Mouse (Mus musculus) hindbrain, embryonic 12.5 days (tissue): ENCODE results near the gene Fsd1l. TPM values are rescaled to one million over a fixed set of nuclear protein-coding genes. Genes with fewer than 3 reads are reported as not detected.
"Not testable (repeated sequence)": the region's sequence is repeated elsewhere in the genome, so short reads cannot be mapped to it uniquely, and the experiment has no call there.

Experiments used
- ATAC-seq: fragments of 200-750 bp; cut with Nextera tagmentation; 2 replicates; pipeline ENCODE4 v1.8.0; 2017; ENCODE audit warnings: moderate TSS enrichment; ENCODE audit not compliant: low FRiP score
- H3K27ac ChIP-seq: fragments of 300-500 bp; sonication (generic); 2 replicates; pipeline ENCODE4 v1.5.1; 2016; ENCODE audit warnings: mild to moderate bottlenecking
- H3K27me3 ChIP-seq: fragments of 300-500 bp; sonication (generic); 2 replicates; pipeline ENCODE4 v1.6.1; 2016; ENCODE audit warnings: mild to moderate bottlenecking
- H3K36me3 ChIP-seq: fragments of 300-500 bp; sonication (generic); 2 replicates; pipeline ENCODE4 v1.6.1; 2016; ENCODE audit warnings: mild to moderate bottlenecking
- H3K4me1 ChIP-seq: fragments of 300-500 bp; sonication (generic); 2 replicates; pipeline ENCODE4 v1.6.1; 2016
- H3K4me2 ChIP-seq: fragments of 300-500 bp; sonication (generic); replicated peaks from 2 replicates; pipeline ENCODE4 v1.6.1; 2016; ENCODE audit warnings: mild to moderate bottlenecking
- H3K4me3 ChIP-seq: fragments of 300-500 bp; sonication (generic); 2 replicates; pipeline ENCODE4 v1.5.1; 2016; ENCODE audit warnings: mild to moderate bottlenecking
- H3K9ac ChIP-seq: fragments of 300-500 bp; sonication (generic); 2 replicates; pipeline ENCODE4 v1.6.1; 2016; ENCODE audit warnings: mild to moderate bottlenecking, moderate library complexity
- H3K9me3 ChIP-seq: fragments of 300-500 bp; sonication (generic); replicated peaks from 2 replicates; pipeline ENCODE4 v1.6.1; 2016; ENCODE audit warnings: mild to moderate bottlenecking
- WGBS: fragments of 180-500 bp; shearing (Covaris S2); methylation state at CpG from one replicate; pipeline ENCODE4 v1.1.7; 2016; 5-methylcytosine and 5-hydroxymethylcytosine counted together
- polyA plus RNA-seq: library from polyadenylated mRNA; unstranded; fragments of >200 nt; fragmentation: Nextera tagmentation; extraction: Ambion mirVana; gene quantifications from 2 replicates; pipeline ENCODE4 v1.2.1, GENCODE M21; 2016

The Fsd1l gene
- polyA plus RNA-seq, 1 experiment from 2014 or later: 29.9 TPM

DNA sequence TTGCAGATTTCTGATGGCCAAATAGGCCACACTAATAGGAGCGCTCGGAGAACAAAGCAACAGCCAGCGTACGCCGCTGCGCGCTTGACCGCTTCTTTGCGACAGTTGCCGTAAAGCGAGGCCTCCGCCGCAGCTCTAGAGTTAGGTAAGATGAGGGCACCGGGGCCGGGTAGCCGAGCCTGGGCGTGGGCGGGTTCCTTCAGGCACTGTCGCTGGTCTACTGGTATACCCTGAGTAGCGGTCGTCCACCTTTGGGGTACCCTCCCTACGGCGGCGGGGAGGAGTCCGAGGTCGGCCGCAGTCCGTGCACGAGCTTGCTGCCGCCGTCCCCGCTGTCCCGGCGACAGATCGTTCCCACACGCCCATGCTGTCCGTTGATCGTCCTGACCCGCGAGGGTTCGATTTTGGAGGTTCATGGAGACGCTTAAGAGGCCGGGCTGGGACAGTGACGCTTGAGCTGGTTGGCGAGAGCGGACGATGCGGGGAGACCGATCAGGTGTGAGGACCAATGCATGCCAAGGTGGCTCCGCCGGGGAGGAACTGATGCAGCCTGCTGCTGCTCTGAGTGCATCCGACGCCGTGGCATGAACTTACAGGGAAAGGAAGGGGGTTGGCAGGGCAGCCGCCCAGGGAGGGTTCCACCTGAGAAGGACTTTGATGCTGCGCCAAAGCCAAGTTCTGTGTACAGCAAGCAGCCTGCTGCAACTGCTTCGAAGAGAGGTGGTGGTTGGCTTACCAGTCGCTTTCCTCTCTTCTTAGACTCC, 83.0 kb downstream of the Fsd1l start:
- Histone ChIP-seq H3K4me1 (peaks cover 6% of the 10 kb centered on the region), H3K36me3 (no peaks in the 10 kb centered on the region), H3K4me2 (peak overlapping the region; percentile 72), H3K4me3 (peak overlapping the region; percentile 67), H3K27me3 (no peaks in the 10 kb centered on the region), H3K9me3 (no peaks in the 10 kb centered on the region), H3K27ac (peak overlapping the region; percentile 92), H3K9ac (peak overlapping the region; percentile 70)
- peak; percentile 96 for ATAC-seq
- WGBS: 8% methylated on average over 56 of the region's 58 CpGs

DNA sequence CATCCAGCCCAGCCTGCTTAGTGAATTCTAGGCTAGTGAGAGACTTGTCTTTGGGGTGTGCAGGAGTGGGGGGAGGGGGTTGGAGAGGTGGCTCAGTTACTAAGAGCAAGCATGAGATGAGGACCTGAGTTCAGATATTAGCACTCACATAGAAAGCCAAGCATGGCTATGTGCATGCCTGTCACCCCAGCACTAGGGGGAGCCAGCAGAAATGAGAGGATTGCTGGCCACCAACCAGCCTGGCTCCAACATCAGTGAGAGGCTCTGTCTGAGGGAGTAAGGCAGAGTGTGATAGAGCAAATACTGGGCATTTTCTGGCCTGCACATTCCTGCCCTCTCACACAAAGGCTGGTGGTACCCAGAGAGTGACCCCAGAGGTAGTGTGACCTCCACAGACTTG, 84.7 kb downstream of the Fsd1l start:
- ATAC-seq: no peak
- no peak overlapping the region for H3K27ac ChIP-seq

GRCm38 (mm10) chr4:53717546-53717945, 86.3 kb downstream of the Fsd1l start:
- Histone ChIP-seq H3K4me1 (peaks cover 6% of the 10 kb centered on the region), H3K36me3 (peaks cover 12% of the 10 kb centered on the region), H3K27me3 (no peaks in the 10 kb centered on the region), H3K9me3 (no peaks in the 10 kb centered on the region), H3K4me2 (no peak overlapping the region), H3K27ac (no peak overlapping the region), H3K4me3 (no peak overlapping the region), H3K9ac (no peak overlapping the region)
- no peak for ATAC-seq
- 86% methylated on average over 4 of the region's 4 CpGs for WGBS

More for the DNA sequence above, 84.7 kb downstream of the Fsd1l start:
- Histone ChIP-seq H3K27me3 (no peaks in the 10 kb centered on the region), H3K4me1 (peaks cover 6% of the 10 kb centered on the region), H3K36me3 (peaks cover 3% of the 10 kb centered on the region), H3K4me3 (no peak overlapping the region), H3K9ac (no peak overlapping the region), H3K4me2 (no peak overlapping the region), H3K9me3 (no peaks in the 10 kb centered on the region)

- H3K9ac ChIP-seq: no peak overlapping the region
- WGBS: 87% methylated on average over 5 of the region's 5 CpGs
- peaks cover 13% of the 10 kb centered on the region for H3K36me3 ChIP-seq
- H3K4me3 ChIP-seq: no peak overlapping the region
- H3K27ac ChIP-seq: no peak overlapping the region
- no peaks in the 10 kb centered on the region for H3K27me3 ChIP-seq
- ATAC-seq: no peak
- H3K4me2 ChIP-seq: no peak overlapping the region
- H3K4me1 ChIP-seq: peaks cover 6% of the 10 kb centered on the region
- no peaks in the 10 kb centered on the region for H3K9me3 ChIP-seq
Measured at GRCm38 (mm10) chr4:53718261-53718660, 87.0 kb downstream of the Fsd1l start.

GRCm38 (mm10) chr4:53722506-53722905, 91.2 kb downstream of the Fsd1l start:
- WGBS: 95% methylated on average over 4 of the region's 4 CpGs
- H3K4me3 ChIP-seq: no peak overlapping the region
- peaks cover 29% of the 10 kb centered on the region for H3K36me3 ChIP-seq
- no peaks in the 10 kb centered on the region for H3K4me1 ChIP-seq
- no peak for ATAC-seq
- H3K9me3 ChIP-seq: no peaks in the 10 kb centered on the region
- no peak overlapping the region for H3K9ac ChIP-seq
- H3K4me2 ChIP-seq: no peak overlapping the region
- no peaks in the 10 kb centered on the region for H3K27me3 ChIP-seq
- no peak overlapping the region for H3K27ac ChIP-seq

DNA sequence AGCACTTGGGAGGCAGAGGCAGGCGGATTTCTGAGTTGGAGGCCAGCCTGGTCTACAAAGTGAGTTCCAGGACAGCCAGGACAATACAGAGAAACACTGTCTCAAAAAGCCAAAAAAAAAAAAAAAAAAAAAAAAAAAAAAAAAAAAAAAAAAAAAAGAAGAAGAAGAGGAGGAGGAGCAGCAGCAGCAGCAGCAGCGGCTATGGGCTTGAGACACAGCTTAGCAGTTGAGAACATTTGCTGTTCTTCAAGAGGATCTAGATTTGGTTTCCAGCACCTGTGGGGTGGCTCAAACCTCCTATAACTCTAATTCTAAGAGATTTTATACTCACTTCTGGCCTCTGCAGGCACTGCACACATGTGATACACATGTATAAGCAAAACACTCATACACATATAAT, 94.8 kb downstream of the Fsd1l start:
- H3K36me3 ChIP-seq: peaks cover 36% of the 10 kb centered on the region
- 84% methylated on average over 2 of the region's 2 CpGs for WGBS
- H3K9me3 ChIP-seq, H3K4me2 ChIP-seq, H3K4me1 ChIP-seq, H3K4me3 ChIP-seq, H3K27ac ChIP-seq, H3K9ac ChIP-seq, H3K27me3 ChIP-seq, ATAC-seq: not testable (repeated sequence)

- WGBS: 97% methylated on average over 1 of the region's 1 CpGs
- peaks cover 32% of the 10 kb centered on the region for H3K36me3 ChIP-seq
Measured at GRCm38 (mm10) chr4:53728121-53728520, 96.8 kb downstream of the Fsd1l start.

GRCm38 (mm10) chr4:53738956-53739616, 107.8 kb downstream of the Fsd1l start:
- Histone ChIP-seq H3K27me3 (no peaks in the 10 kb centered on the region), H3K4me1 (no peaks in the 10 kb centered on the region), H3K9me3 (no peaks in the 10 kb centered on the region), H3K4me2 (no peak overlapping the region), H3K9ac (no peak overlapping the region), H3K4me3 (no peak overlapping the region), H3K27ac (no peak overlapping the region), H3K36me3 (peaks cover 49% of the 10 kb centered on the region)
- peak; percentile 52; the same call in 1 of the 2 replicates for ATAC-seq
- WGBS: 47% methylated on average over 6 of the region's 6 CpGs

More at GRCm38 (mm10) chr4:53728121-53728520, 96.8 kb downstream of the Fsd1l start:
- Histone ChIP-seq H3K9me3 (no peaks in the 10 kb centered on the region), H3K9ac (no peak overlapping the region), H3K4me3 (no peak overlapping the region), H3K27ac (no peak overlapping the region), H3K4me2 (no peak overlapping the region), H3K4me1 (no peaks in the 10 kb centered on the region), H3K27me3 (no peaks in the 10 kb centered on the region)
- ATAC-seq: no peak

DNA sequence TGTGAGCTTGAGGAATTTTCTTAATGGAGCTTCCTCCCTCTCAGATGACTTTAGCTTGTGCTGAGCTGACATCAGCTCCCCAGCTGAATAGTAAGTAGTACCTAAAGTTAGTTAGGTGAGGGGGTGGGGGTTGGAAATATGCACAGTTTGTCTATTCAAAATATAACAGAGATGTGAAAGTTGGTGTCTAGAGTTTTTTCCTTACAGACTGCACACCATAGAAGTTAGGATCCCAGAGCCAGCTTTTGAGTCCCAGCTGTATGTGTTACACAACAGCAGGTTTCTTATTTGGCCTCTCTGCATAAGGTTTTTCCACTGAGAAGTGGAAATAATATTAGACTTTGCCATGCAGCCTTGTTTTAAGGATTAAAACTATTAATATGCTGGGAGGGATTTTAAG, 118.6 kb downstream of the Fsd1l start:
- no peak for ATAC-seq
- H3K27me3 ChIP-seq: no peaks in the 10 kb centered on the region
- H3K4me2 ChIP-seq: no peak overlapping the region
- H3K9ac ChIP-seq: no peak overlapping the region
- no peaks in the 10 kb centered on the region for H3K4me1 ChIP-seq
- H3K9me3 ChIP-seq: no peaks in the 10 kb centered on the region
- H3K27ac ChIP-seq: no peak overlapping the region
- no peak overlapping the region for H3K4me3 ChIP-seq
- H3K36me3 ChIP-seq: peaks cover 30% of the 10 kb centered on the region

DNA sequence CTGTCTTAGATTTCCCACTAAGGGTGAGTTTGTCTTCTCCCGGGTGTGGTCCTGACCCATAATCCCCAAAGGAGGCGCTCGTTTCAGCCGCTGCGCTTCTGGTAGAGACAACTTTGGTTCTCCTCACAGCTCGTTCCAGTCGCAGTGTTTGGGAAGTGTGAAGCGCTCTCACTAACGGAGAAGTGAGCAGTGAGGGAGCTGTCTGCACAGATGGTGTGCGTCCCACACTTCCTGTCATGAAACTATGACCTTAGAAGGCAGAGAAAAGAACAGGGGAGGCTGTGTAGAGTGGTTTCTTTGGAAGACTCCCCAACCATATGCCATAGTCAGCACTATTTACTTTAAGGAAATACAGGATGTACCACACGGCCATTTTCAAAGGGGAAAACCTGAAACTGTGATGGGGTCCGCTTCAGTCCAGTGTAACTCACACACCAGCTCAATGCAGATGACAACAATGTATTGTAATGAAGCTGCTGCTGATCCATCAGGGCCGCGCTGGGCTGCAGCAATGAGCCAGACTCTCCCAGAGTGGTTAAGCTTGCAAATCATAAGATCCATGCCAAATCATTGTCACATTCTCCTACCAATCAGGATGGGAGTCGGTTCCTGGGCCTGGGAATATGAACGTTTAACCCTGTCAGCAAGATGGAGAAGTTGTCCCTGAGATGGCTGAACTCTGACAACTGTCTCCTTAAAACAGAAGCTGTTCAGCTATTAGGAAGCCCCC, 119.3 kb downstream of the Fsd1l start:
- 79% methylated on average over 16 of the region's 16 CpGs for WGBS
- Histone ChIP-seq H3K27me3 (no peaks in the 10 kb centered on the region), H3K36me3 (peaks cover 35% of the 10 kb centered on the region), H3K4me3 (no peak overlapping the region), H3K9ac (no peak overlapping the region), H3K27ac (no peak overlapping the region), H3K4me1 (no peaks in the 10 kb centered on the region), H3K9me3 (no peaks in the 10 kb centered on the region), H3K4me2 (no peak overlapping the region)
- no peak for ATAC-seq
